Mouse (Mus musculus): Measurements from ENCODE around the gene Pla2g5. TPM values are rescaled to one million over a fixed set of nuclear protein-coding genes. Genes with fewer than 3 reads are reported as not detected.

Gene Pla2g5
- total RNA-seq, 1 experiment from 2014 or later: not detected

DNA sequence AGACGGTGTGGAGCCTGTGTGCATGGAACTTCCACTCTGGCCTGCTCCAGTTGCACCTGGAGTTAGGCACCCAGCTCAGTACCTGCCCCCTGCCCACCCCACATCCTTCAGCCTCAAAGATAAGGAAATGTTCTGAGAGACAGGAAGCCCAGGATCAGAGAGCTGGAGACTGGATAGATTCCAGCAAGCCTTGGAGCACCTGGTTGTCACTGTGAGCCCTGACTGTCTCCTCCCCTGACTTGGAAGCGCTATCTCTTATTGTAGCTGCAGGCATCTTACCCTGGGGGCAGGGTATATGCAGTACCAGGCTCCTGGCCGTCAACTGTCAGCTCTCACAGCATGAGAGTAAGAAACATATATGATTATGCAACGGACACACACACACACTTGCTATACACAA is 107.8 kb downstream of the Pla2g5 start:
- ATAC-seq (replicated peaks; ENCODE audit: low read depth, poor library complexity, severe bottlenecking): no peak

DNA sequence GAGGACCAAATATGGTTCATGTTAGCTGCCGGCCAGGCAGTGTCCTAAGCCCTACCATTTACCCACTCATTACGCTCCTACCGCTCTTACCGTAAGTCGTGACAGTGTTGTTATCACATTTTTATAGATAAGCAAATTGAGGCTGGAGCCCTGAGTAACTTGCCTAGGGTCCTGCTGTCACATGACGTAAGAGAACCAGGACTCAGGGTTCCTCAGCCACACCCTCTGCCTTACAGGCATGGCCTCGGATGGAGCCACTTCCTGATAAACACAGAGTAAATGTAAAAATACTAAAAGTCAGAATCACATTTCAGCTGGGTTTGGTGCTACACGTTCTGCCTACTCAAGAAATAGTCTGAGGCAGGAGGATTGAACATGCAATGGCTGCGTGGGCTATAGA is 108.8 kb downstream of the Pla2g5 start:
- ATAC-seq (replicated peaks; ENCODE audit: low read depth, poor library complexity, severe bottlenecking): no peak

DNA sequence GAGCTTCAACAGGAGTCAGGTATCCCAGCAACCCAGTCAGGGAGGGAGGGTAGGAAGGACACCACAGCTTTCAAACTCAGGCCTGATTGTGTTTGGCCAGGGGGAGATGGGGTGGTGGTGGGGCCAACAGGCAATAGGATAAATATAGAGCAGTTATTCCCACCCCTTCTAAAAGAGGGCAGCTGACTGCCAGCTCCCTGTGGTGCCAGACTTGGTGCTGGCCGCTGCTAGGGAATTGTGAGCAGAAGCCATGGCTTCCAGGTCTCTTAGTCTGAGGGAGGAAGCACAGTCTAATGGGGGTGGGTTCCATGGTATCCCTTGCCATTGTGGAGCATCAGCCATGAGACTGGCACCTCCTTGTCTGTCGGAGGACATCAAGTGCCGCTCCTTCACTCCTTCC is 109.7 kb downstream of the Pla2g5 start:
- ATAC-seq (replicated peaks; ENCODE audit: low read depth, poor library complexity, severe bottlenecking): no peak

DNA sequence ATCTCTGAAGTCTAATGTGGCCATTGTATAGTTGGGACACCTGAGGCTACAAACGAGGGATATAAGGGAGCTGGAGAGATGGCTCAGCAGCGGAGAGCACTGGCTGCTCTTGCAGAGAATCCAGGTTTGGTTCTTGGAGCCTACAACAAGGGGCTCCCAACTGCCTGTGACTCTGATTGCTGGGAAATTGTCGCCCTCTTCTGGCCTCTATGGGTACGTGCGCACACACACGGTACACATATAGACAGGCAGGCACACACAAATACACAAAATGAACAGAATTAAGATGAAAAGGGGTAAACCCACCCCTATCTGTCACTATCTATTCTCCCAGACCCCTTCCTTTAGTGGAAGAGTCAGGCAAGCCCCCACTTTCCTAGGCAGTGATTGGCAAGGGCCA is 110.7 kb downstream of the Pla2g5 start:
- ATAC-seq (replicated peaks; ENCODE audit: low read depth, poor library complexity, severe bottlenecking): no peak

Other genes starting within 250 kb of the Pla2g5 start
- not detected in 2 replicates for gene Vwa5b1, start 227.6 kb downstream of the Pla2g5 start, total RNA-seq (2017)
- gene Pla2g2c, start 138.7 kb downstream of the Pla2g5 start, total RNA-seq (2017): not detected in 2 replicates
- not detected in 2 replicates for gene Ubxn10, start 126.3 kb downstream of the Pla2g5 start, total RNA-seq (2017)
- gene Pla2g2f, start 105.9 kb downstream of the Pla2g5 start, total RNA-seq (2017): not detected in 2 replicates
- gene Pla2g2d, start 87.7 kb downstream of the Pla2g5 start, total RNA-seq (2017): not detected in 2 replicates
- not detected in 2 replicates for gene Gm13030, start 10.5 kb upstream of the Pla2g5 start, total RNA-seq (2017)
- gene Pla2g2e, start 14.5 kb upstream of the Pla2g5 start, total RNA-seq (2017): not detected in 2 replicates
- 1.4 and 5.6 TPM in 2 replicates for gene Otud3, start 50.5 kb upstream of the Pla2g5 start, total RNA-seq (2017)
- not detected in 2 replicates for gene Rnf186, start 103.6 kb upstream of the Pla2g5 start, total RNA-seq (2017)
- 16.4 and 28.0 TPM in 2 replicates for gene Tmco4, start 109.4 kb upstream of the Pla2g5 start, total RNA-seq (2017)
- not detected in 2 replicates for gene Htr6, start 212.1 kb upstream of the Pla2g5 start, total RNA-seq (2017)
- gene Nbl1, start 229.5 kb upstream of the Pla2g5 start, total RNA-seq (2017): 1.2 TPM in 1 of 2 replicates, not detected in the other